Comparison of ENCODE assay signal across 8 mouse cellular contexts in genomic region chr4:141059616-141060425, GRCm38 (mm10). TPM values are rescaled to one million over a fixed set of nuclear protein-coding genes. Genes with fewer than 3 reads are reported as not detected.
DNase-seq lines count a peak whose midpoint lies in the region; ATAC-seq lines count a peak whose summit lies in the region.

No protein-coding gene starts in this region.

- H3K4me2 ChIP-seq in embryonic facial prominence, embryonic 12.5 days (replicated peaks), result peak overlapping the region; percentile 65

- H3K27ac ChIP-seq in embryonic facial prominence, embryonic 12.5 days, result peak overlapping the region; percentile 93
- peak overlapping the region; percentile 92 for H3K27ac ChIP-seq in limb, embryonic 10.5 days

- peak overlapping the region; percentile 57 for H3K4me3 ChIP-seq in embryonic facial prominence, embryonic 12.5 days
- peak overlapping the region; percentile 67 for H3K4me3 ChIP-seq in limb, embryonic 10.5 days

- ATAC-seq in embryonic facial prominence, embryonic 12.5 days (ENCODE audit: insufficient number of reproducible peaks, insufficient read depth, low FRiP score, low TSS enrichment), result peak; percentile 1; the same call in 1 of the 2 replicates

- 1% methylated on average over 32 of the region's 32 CpGs for WGBS in embryonic facial prominence, embryonic 12.5 days
- 3% methylated on average over 32 of the region's 32 CpGs for WGBS in limb, embryonic 10.5 days

- H3K4me1 ChIP-seq in embryonic facial prominence, embryonic 12.5 days, result peaks cover 15% of the 10 kb centered on the region
- H3K4me1 ChIP-seq in limb, embryonic 10.5 days, result peaks cover 26% of the 10 kb centered on the region

- peak; percentile 68 for DNase-seq in cerebellum, adult 9-10 months
- DNase-seq in cerebellum, adult 18-20 months, result no peak
- peak; percentile 69 for DNase-seq in 3T3-L1 (ENCODE audit: low read depth, low spot score)
- peak; percentile 48 for DNase-seq in limb, embryonic 10.5 days (ENCODE audit: low spot score)
- peak; percentile 41 for DNase-seq in neural tube, embryonic 10.5 days (ENCODE audit: extremely low spot score, low spot score)
- no peak for DNase-seq in spleen, postnatal 4 days (ENCODE audit: low spot score in 2 of 2)
- no peak for DNase-seq in frontal cortex, adult 2 months (ENCODE audit: extremely low spot score in 1 of 2, low spot score in 1 of 2)

- H3K36me3 ChIP-seq in embryonic facial prominence, embryonic 12.5 days, result peaks cover 26% of the 10 kb centered on the region; the same call in 1 of the 2 replicates
- peaks cover 32% of the 10 kb centered on the region for H3K36me3 ChIP-seq in limb, embryonic 10.5 days

- H3K27me3 ChIP-seq in embryonic facial prominence, embryonic 12.5 days, result no peaks in the 10 kb centered on the region
- H3K27me3 ChIP-seq in limb, embryonic 10.5 days (ENCODE audit: low read depth, poor library complexity, severe bottlenecking), result no peaks in the 10 kb centered on the region

- peak overlapping the region; percentile 82 for H3K9ac ChIP-seq in embryonic facial prominence, embryonic 12.5 days

- H3K9me3 ChIP-seq in embryonic facial prominence, embryonic 12.5 days, result no peaks in the 10 kb centered on the region
- H3K9me3 ChIP-seq in limb, embryonic 10.5 days (replicated peaks), result no peaks in the 10 kb centered on the region

RNA-seq across cellular contexts. Expression of gene Crocc, which starts 0.5 kb away (rescaled TPM):
- 13.2 TPM in 2 replicates for polyA plus RNA-seq in embryonic facial prominence, embryonic 12.5 days (2016; fragmentation: Nextera tagmentation; extraction: Ambion mirVana)
- polyA plus RNA-seq in limb, embryonic 10.5 days (2016; fragmentation: Nextera tagmentation; extraction: Ambion mirVana), result 10.6 and 11.4 TPM in 2 replicates
- 70.4 and 80.2 TPM in 2 replicates for polyA plus RNA-seq in frontal cortex, adult 2 months (2012; rRNA removed)

RNA-seq across cellular contexts. Expression of gene Necap2, which starts 18.3 kb away (rescaled TPM):
- polyA plus RNA-seq in embryonic facial prominence, embryonic 12.5 days (2016; fragmentation: Nextera tagmentation; extraction: Ambion mirVana), result 79.8 and 84.5 TPM in 2 replicates
- 67.9 and 82.8 TPM in 2 replicates for polyA plus RNA-seq in limb, embryonic 10.5 days (2016; fragmentation: Nextera tagmentation; extraction: Ambion mirVana)
- 55.7 and 60.3 TPM in 2 replicates for polyA plus RNA-seq in frontal cortex, adult 2 months (2012; rRNA removed)

RNA-seq across cellular contexts. Expression of gene Spata21, which starts 28.3 kb away (rescaled TPM):
- polyA plus RNA-seq in embryonic facial prominence, embryonic 12.5 days (2016; fragmentation: Nextera tagmentation; extraction: Ambion mirVana), result 0.14 TPM in 1 of 2 replicates, not detected in the other
- 0.18 TPM in 1 of 2 replicates, not detected in the other for polyA plus RNA-seq in limb, embryonic 10.5 days (2016; fragmentation: Nextera tagmentation; extraction: Ambion mirVana)
- polyA plus RNA-seq in frontal cortex, adult 2 months (2012; rRNA removed), result 0.36 and 0.50 TPM in 2 replicates

RNA-seq across cellular contexts. Expression of gene Mfap2, which starts 49.6 kb away (rescaled TPM):
- polyA plus RNA-seq in embryonic facial prominence, embryonic 12.5 days (2016; fragmentation: Nextera tagmentation; extraction: Ambion mirVana), result 646 and 656 TPM in 2 replicates
- polyA plus RNA-seq in limb, embryonic 10.5 days (2016; fragmentation: Nextera tagmentation; extraction: Ambion mirVana), result 444 and 521 TPM in 2 replicates
- 8.8 and 9.5 TPM in 2 replicates for polyA plus RNA-seq in frontal cortex, adult 2 months (2012; rRNA removed)

Comparison
In these comparisons a context has a peak if more than half of its experiments do, and no peak if none do; other contexts are left out.
1. DNase-seq: peak in cerebellum, adult 9-10 months (single experiment), 3T3-L1 (single experiment), limb, embryonic 10.5 days (single experiment) and neural tube, embryonic 10.5 days (single experiment); none in cerebellum, adult 18-20 months (0 of 2), spleen, postnatal 4 days (0 of 2) and frontal cortex, adult 2 months (0 of 2).